Mouse (Mus musculus) layer of hippocampus, adult 11-12 months (tissue): ENCODE data around the gene Mapk1ip1l.
A peak's percentile ranks its signal among the peaks of the same experiment; 100 is the strongest.
"Not testable (repeated sequence)": the region's sequence is repeated elsewhere in the genome, so short reads cannot be mapped to it uniquely, and the experiment has no call there.

Source experiments
- DNase-seq: peaks from one replicate; pipeline ENCODE4 v3.0.0; 2022; ENCODE audit warnings: low spot score

The Mapk1ip1l gene

GRCm38 (mm10) chr14:47304814-47305405 lies 6.8 kb downstream of the Mapk1ip1l start:
- DNase-seq: no peak

DNA sequence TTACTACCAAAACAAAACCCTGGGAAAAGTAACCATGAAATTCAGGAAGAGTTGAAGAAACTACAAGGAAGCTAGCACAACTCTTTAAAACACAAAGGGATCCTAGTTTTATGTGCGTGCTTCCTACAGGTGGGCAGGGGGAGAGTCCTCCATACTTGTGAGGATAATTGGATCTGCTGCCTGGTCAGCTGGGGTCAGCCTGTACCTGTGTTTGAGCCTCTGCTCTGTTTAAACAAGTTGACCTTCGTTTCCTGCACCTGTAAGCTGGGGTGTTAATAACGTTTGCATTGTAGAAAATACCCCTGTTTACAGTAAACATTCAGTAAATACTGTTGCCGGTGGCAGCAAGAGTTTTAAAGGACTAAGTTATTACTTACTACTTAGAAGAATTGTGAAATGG lies 7.9 kb downstream of the Mapk1ip1l start:
- no peak for DNase-seq

DNA sequence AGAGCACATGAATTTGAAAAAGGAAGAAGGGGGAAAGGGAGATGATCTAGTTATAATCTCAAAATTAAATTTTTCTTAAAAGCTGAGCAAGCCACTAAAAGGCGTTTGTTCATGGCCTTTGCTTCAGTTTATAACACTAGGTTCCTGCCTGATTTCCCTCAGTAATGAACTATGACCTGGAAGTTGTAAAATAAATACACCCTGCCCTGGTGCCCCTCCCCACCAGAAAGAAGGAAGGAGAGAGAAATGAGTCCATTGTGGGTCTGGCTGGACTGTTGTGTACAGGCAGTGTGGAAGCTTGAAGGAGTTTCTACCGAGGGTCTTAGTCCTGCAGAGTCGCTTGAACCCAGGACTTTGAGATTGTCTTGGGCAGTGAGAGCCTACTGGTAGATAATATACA lies 9.6 kb downstream of the Mapk1ip1l start:
- DNase-seq: no peak

- no peak for DNase-seq
Observed at GRCm38 (mm10) chr14:47309061-47309460, 11.0 kb downstream of the Mapk1ip1l start.

DNA sequence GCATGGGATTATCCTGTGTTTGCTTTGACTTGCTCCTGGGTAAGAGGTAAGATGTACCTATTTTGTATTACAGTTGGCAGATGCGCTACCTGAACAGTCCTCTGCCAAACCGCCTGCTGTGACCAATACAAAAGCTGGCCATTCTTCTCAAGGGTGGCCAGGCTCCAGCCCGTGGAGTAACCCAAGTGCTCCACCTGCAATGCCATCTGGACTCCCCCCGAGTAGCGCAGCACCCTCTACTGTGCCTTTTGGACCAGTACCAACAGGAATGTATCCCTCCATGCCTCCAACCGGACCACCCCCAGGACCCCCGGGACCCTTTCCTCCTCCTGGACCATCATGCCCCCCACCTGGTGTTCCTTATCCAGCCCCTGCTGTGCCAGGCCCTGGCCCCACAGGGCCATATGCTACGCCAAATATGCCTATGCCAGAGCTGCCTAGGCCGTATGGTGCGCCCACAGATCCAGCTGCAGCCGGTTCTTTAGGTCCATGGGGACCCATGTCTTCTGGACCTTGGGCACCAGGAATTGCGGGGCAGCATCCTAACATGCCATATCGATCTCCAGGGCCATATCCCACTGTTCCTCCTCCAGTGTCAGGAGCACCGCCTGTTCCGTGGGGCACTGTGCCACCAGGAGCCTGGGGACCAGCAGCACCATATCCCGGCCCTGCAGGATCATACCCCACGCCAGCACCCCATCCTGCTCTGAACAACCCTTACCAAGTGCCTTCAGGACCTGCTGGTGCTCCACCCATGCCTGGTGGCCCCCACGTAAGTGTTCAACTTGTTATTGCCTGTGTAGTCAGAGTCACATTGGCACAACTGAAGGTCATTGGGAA lies 12.5 kb downstream of the Mapk1ip1l start:
- no peak for DNase-seq

- no peak for DNase-seq
Observed at GRCm38 (mm10) chr14:47319362-47319761, 21.3 kb downstream of the Mapk1ip1l start.

DNA sequence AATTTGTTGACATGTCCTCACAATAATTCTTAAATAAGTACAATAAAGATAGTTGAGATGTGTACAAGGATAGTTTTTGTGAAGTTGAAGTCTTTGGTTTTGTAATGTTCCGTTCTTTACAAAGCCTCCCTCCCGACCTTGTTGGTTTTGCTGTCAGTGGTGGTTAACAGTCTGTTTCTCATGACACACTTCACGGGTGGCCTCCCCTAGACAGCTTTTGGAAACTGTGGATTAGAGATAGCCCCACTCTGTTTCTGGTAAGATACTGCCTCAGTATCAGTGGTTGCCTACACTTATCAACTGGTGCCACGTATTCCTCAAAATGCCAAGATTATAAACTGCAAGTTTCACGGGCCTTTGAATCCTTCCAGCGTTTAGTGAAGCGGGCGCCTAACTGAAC lies 23.5 kb downstream of the Mapk1ip1l start:
- DNase-seq: not testable (repeated sequence)

DNA sequence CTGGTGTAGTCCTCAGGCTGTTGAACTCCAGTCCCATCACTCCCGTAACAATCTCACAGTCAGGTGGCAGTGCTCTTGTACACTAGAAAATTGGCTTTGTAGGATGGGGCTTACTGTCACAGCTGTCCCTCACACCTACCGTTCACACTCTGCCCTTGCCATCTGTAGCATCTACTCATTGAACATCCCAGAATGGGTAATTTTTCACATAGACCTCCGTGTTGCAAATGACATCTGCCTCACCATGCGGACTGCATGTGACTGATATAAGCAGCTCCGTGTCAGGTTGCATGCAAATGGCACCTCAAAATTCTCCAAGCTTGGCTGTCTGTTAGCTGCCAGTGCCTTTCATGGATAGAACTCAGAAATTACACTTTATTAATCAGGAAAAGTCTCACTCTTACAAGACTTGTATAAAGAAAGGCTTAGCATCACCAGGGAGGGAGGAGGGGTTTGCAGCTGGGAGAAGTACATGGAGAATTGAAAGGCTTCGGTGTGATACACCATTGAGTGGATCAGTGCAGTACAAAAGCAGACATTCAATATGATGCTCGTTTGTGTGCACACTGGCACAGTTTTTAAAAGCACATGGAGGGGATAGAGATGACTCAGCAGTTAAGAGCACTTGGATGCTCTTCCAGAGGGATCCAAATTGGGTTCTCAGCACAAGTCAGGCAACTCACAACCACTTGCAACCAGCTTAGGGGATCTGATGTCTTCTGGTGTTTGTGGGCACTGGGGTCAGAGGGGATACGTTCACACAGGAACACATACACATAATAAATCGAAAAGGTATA lies 28.1 kb downstream of the Mapk1ip1l start:
- DNase-seq: peak; percentile 35

- DNase-seq: no peak
Observed at GRCm38 (mm10) chr14:47327347-47327746, 29.3 kb downstream of the Mapk1ip1l start.

DNA sequence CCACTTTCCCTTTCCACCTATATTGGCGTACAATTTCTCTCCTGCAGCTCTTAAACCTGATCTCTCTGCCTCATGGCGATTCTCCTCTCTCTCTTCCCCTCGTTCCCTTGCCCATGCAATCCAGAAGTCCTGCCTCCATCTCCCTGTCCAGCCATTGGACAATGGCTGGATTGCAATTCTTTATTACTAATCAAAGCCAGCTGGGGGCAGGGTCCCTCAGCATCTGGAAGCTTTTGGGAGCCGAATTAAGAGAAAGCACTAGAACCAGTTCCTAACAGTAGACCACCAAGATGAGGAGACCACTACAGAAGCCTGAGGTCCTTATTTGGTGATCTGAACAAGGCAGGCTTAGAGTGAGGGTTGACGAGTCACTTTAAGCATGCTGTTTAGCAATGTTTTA lies 33.9 kb downstream of the Mapk1ip1l start:
- DNase-seq: no peak

GRCm38 (mm10) chr14:47334819-47335218 lies 36.8 kb downstream of the Mapk1ip1l start:
- DNase-seq: peak; percentile 83

- no peak for DNase-seq
Observed at GRCm38 (mm10) chr14:47335300-47335699, 37.2 kb downstream of the Mapk1ip1l start.

GRCm38 (mm10) chr14:47340231-47340925 lies 42.3 kb downstream of the Mapk1ip1l start:
- no peak for DNase-seq

DNA sequence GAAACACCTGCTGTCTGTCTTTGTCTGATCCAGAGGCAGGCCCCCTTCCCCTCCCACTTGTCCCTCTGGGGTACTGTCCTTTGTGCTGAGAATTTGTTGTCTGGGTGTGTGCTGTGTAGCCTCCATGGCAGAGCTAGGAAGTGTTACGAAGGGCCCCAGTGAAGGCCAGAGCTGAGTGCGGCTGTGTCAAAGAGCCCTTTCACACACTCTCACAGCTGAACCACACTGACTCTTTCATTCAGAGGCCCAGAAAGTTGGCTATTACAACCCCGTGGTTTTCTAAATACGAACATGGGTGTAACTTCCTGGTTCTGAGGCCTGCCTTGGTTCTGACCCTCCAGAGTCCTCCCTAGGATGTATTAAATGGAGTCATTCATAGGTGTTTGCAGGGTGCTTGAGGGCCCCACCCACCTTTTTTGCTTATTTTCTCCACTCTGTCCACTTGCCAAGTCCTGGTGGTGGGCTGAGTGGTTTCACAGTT lies 43.8 kb downstream of the Mapk1ip1l start:
- peak; percentile 36 for DNase-seq

- no peak for DNase-seq
Observed at GRCm38 (mm10) chr14:47346715-47347114, 48.6 kb downstream of the Mapk1ip1l start.

DNA sequence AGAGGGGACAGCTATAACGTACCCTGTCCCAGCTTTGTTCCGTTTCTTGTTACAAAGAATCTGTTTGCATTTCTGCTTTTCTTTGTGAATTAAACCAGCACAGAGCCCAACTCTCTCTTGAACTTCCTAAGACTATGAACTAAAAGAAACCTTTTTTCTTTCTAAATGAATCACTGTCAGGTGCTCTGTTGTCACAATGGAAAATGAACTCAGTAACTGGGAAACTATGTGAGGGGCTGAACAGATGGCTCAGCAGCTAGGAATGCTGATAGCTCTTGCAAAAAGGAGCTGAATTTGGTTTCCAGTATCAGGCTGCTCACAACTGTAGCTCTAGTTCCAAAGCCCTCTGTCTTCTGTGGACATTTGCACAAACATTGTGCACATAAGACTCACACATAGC lies 52.9 kb downstream of the Mapk1ip1l start:
- no peak for DNase-seq

GRCm38 (mm10) chr14:47352272-47352671 lies 54.2 kb downstream of the Mapk1ip1l start:
- DNase-seq: no peak

- DNase-seq: no peak
Observed at GRCm38 (mm10) chr14:47353240-47353639, 55.2 kb downstream of the Mapk1ip1l start.

- DNase-seq: no peak
Observed at GRCm38 (mm10) chr14:47354111-47354577, 56.1 kb downstream of the Mapk1ip1l start.

DNA sequence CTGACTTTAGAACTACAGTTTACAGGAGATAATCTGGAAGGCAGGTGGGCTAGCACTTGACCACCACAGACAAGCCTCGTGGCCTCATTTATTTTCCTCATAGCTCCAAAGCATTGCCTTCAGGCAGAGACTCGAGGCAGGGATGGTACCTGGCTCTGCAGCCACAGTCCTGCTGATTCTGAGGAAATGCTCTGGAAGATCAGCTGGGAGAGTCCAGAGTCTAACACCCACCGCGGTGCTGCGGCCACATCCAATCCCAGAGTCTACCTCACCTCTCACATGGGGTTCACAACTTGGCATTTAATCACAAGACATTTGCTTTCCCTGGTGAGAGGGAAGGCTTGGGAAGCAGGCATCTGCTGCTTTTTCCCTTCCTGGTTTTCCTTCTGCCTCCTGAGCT lies 56.9 kb downstream of the Mapk1ip1l start:
- no peak for DNase-seq

DNA sequence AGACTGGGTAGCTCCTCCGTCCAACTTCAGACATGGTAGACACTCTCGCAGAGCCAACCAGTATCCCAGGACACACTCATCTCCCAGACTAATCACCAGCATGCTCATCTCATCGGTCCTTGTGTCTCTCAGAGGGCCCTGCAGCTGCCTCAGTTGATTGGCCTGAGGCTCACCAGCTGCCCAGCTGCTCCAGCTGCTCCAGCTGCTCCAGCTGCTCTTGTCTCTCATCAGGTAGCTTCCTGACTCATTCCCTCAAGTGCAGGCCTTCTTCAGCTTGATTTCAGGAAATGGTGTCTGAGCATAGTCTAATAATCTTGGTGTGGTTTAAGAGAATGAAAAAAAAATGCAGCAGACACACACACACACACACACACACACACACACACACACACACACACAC lies 58.6 kb downstream of the Mapk1ip1l start:
- no peak for DNase-seq

- no peak for DNase-seq
Observed at GRCm38 (mm10) chr14:47359610-47360009, 61.5 kb downstream of the Mapk1ip1l start.
